Mouse (Mus musculus) lung, postnatal 0 days (tissue): ENCODE measurements at regions not wholly inside any gene's neighbourhood (a gene's known extent, or its start where the extent isn't known, plus 50 kb on each side); places are given as distances from the start of the nearest gene placed in this dataset.

Experiments used
- ATAC-seq: fragments of 200-750 bp; cut with Nextera tagmentation; 2 replicates; pipeline ENCODE4 v1.8.0; 2017; ENCODE audit warnings: moderate library complexity
- DNase-seq: peaks from one replicate; pipeline ENCODE4 v3.0.0-alpha.2; 2016; ENCODE audit warnings: low spot score
- H3K27ac ChIP-seq: fragments of 300-500 bp; sonication (generic); 2 replicates; pipeline ENCODE4 v1.5.1; 2014; ENCODE audit warnings: antibody characterized with exemption, mild to moderate bottlenecking, low read length, mixed read lengths
- H3K27me3 ChIP-seq: fragments of 300-500 bp; sonication (generic); replicated peaks from 2 replicates; pipeline ENCODE4 v1.6.1; 2014; ENCODE audit warnings: low read length, mixed read lengths; ENCODE audit not compliant: insufficient read depth
- H3K36me3 ChIP-seq: fragments of 300-500 bp; sonication (generic); 2 replicates; pipeline ENCODE4 v1.6.1; 2014; ENCODE audit warnings: low read length, mixed read lengths; ENCODE audit not compliant: insufficient read depth
- H3K4me1 ChIP-seq: fragments of 300-500 bp; sonication (generic); 2 replicates; pipeline ENCODE4 v1.6.1; 2014; ENCODE audit warnings: antibody characterized with exemption, low read depth, low read length, mixed read lengths; ENCODE audit not compliant: insufficient read depth
- H3K4me2 ChIP-seq: fragments of 300-500 bp; sonication (generic); replicated peaks from 2 replicates; pipeline ENCODE4 v1.6.1; 2014; ENCODE audit warnings: low read depth, mild to moderate bottlenecking, low read length, moderate library complexity, mixed read lengths
- H3K4me3 ChIP-seq: fragments of 300-500 bp; sonication (generic); 2 replicates; pipeline ENCODE4 v1.5.1; 2014; ENCODE audit warnings: low read depth, low read length
- H3K9ac ChIP-seq: fragments of 300-500 bp; sonication (generic); replicated peaks from 2 replicates; pipeline ENCODE4 v1.6.1; 2014; ENCODE audit warnings: low read depth, mild to moderate bottlenecking
- H3K9me3 ChIP-seq: fragments of 300-500 bp; sonication (generic); 2 replicates; pipeline ENCODE4 v1.6.1; 2016; ENCODE audit warnings: low read length, mixed read lengths
- CTCF ChIP-seq: IDR thresholded peaks from 2 replicates; pipeline ENCODE4 v1.5.1; 2016; ENCODE audit warnings: antibody characterized with exemption, mild to moderate bottlenecking
- EP300 ChIP-seq: IDR thresholded peaks from 2 replicates; pipeline ENCODE4 v1.6.1; 2016; ENCODE audit warnings: antibody characterized with exemption, mild to moderate bottlenecking, control low read depth
- WGBS: fragments of 180-500 bp; shearing (Covaris S2); extraction: QIAGEN DNeasy Blood & Tissue Kit; methylation state at CpG from one replicate; pipeline ENCODE4 v1.1.7; 2014; 5-methylcytosine and 5-hydroxymethylcytosine counted together

GRCm38 (mm10) chr3:19904446-19905275 lies 52.2 kb upstream of the Cp start:
- no peaks in the 10 kb centered on the region for H3K9me3 ChIP-seq
- peak; percentile 60 for DNase-seq
- H3K27ac ChIP-seq: no peak overlapping the region
- H3K27me3 ChIP-seq: no peaks in the 10 kb centered on the region
- TF ChIP-seq CTCF: peak; percentile 83
- no peak for TF ChIP-seq EP300
- peak; percentile 66; the same call in 1 of the 2 replicates for ATAC-seq
- H3K4me2 ChIP-seq: no peak overlapping the region
- WGBS: 26% methylated on average over 5 of the region's 5 CpGs
- H3K36me3 ChIP-seq: no peaks in the 10 kb centered on the region
- no peaks in the 10 kb centered on the region for H3K4me1 ChIP-seq
- H3K4me3 ChIP-seq: no peak overlapping the region
- no peak overlapping the region for H3K9ac ChIP-seq
